20 mouse cellular contexts compared by ENCODE assay signal in the genomic region with DNA sequence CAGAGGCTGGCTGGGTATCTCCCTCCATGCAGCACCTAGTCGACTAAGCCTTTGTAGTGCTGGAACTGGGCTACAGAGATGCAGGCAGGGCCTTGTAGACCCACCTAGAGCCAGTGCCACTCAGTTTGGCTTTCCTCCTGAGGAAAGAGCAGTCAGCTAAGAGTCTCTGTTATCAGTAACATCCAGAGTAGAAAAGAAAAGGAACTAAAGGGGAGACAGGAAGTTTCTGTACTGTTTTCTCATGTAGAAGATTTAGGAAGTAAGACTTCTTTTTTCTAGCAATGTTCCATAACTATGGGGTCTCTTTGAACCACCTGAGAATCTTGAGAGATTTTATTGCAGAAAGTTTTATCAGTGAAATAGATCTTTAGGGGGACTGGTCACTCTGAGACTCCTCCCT.
"Had no signal": no experiment of that assay in that cellular context is flagged by ENCODE, and none has a peak within 500 bp of the region (broad histone marks: within the 10 kb centered on the region; RNA-seq: fewer than 3 reads in every experiment).

No protein-coding gene starts in this region.

- H3K27me3 ChIP-seq: limb, embryonic 12.5 days; limb, embryonic 15.5 days; liver, embryonic 15.5 days; lung, embryonic 15.5 days; midbrain, embryonic 13.5 days; neural tube, embryonic 13.5 days had no signal

- H3K4me2 ChIP-seq: limb, embryonic 12.5 days; limb, embryonic 15.5 days; liver, embryonic 11.5 days; liver, embryonic 15.5 days; lung, embryonic 15.5 days; midbrain, embryonic 13.5 days; neural tube, embryonic 13.5 days had no signal

- H3K9ac ChIP-seq: limb, embryonic 12.5 days; limb, embryonic 15.5 days; liver, embryonic 15.5 days; lung, embryonic 15.5 days; midbrain, embryonic 13.5 days; neural tube, embryonic 13.5 days had no signal

- H3K27ac ChIP-seq: limb, embryonic 12.5 days; limb, embryonic 15.5 days; liver, embryonic 15.5 days; lung, embryonic 15.5 days; midbrain, embryonic 10.5 days; midbrain, embryonic 13.5 days; neural tube, embryonic 13.5 days had no signal

- H3K4me3 ChIP-seq: limb, embryonic 12.5 days; limb, embryonic 15.5 days; liver, embryonic 15.5 days; lung, embryonic 15.5 days; midbrain, embryonic 10.5 days; midbrain, embryonic 13.5 days; myocyte; neural tube, embryonic 13.5 days had no signal

- DNase-seq: kidney, adult 18-20 months; kidney, adult 9 months; kidney, postnatal 14 days; kidney, postnatal 4 days; left cerebral cortex, postnatal 4 days; lung, adult 18-20 months; lung, postnatal 10 days; lung, postnatal 4 days; thymus, adult 18-20 months; thymus, postnatal 4 days had no signal

- H3K9me3 ChIP-seq: limb, embryonic 12.5 days; limb, embryonic 15.5 days; liver, embryonic 15.5 days; lung, embryonic 15.5 days; midbrain, embryonic 10.5 days; midbrain, embryonic 13.5 days; neural tube, embryonic 13.5 days had no signal

- H3K4me1 ChIP-seq: limb, embryonic 12.5 days; limb, embryonic 15.5 days; liver, embryonic 15.5 days; lung, embryonic 15.5 days; neural tube, embryonic 13.5 days had no signal

- ATAC-seq: midbrain, embryonic 13.5 days; midbrain, embryonic 16.5 days had no signal
